Mouse (Mus musculus) G1E (cell line): ENCODE measurements around the gene Nlrp9b. TPM values are rescaled to one million over a fixed set of nuclear protein-coding genes. Genes with fewer than 3 reads are reported as not detected.
"Not testable (repeated sequence)": the region's sequence is repeated elsewhere in the genome, so short reads cannot be mapped to it uniquely, and the experiment has no call there.

Experiments
- ATAC-seq: 2 replicates; pipeline ENCODE4 v1.8.0; 2016; ENCODE audit warnings: mild to moderate bottlenecking; ENCODE audit not compliant: insufficient number of reproducible peaks, poor library complexity, low FRiP score, severe bottlenecking; ENCODE audit errors: extremely low read depth
- DNase-seq: peaks from one replicate; pipeline ENCODE4 v3.0.0; 2012; ENCODE audit warnings: low spot score
- H3K27me3 ChIP-seq: 2 replicates; pipeline ENCODE4 v1.6.1; 2012; ENCODE audit warnings: mild to moderate bottlenecking, low read length, inconsistent platforms; ENCODE audit not compliant: insufficient read depth
- H3K36me3 ChIP-seq: replicated peaks from 2 replicates; pipeline ENCODE3; 2012; ENCODE audit warnings: mild to moderate bottlenecking, inconsistent platforms
- H3K4me1 ChIP-seq: 2 replicates; pipeline ENCODE4 v1.6.1; 2012; ENCODE audit warnings: low read depth, low read length, inconsistent platforms, mixed read lengths; ENCODE audit not compliant: insufficient read depth
- H3K4me3 ChIP-seq: 2 replicates; pipeline ENCODE4 v1.5.1; 2012; ENCODE audit warnings: low read depth, mild to moderate bottlenecking, inconsistent platforms, low read length, moderate library complexity, mixed read lengths
- H3K9me3 ChIP-seq: replicated peaks from 2 replicates; pipeline ENCODE4 v1.6.1; 2012; ENCODE audit warnings: inconsistent platforms
- CTCF ChIP-seq: IDR thresholded peaks from 2 replicates; pipeline ENCODE4 v1.5.1; 2012; ENCODE audit warnings: low read depth, low read length, inconsistent platforms, mixed read lengths
- GATA1 ChIP-seq: IDR thresholded peaks from 2 replicates; pipeline ENCODE4 v1.6.1; 2012; ENCODE audit warnings: borderline replicate concordance, low read length, inconsistent platforms, mixed read lengths
- GATA2 ChIP-seq: IDR thresholded peaks from 2 replicates; pipeline ENCODE4 v1.6.1; 2012; ENCODE audit warnings: low read depth, low read length, inconsistent platforms, borderline replicate concordance
- POLR2AphosphoS5 ChIP-seq: IDR thresholded peaks from 2 replicates; pipeline ENCODE4 v1.6.1; 2012; ENCODE audit warnings: low read depth, low read length, inconsistent platforms; ENCODE audit not compliant: insufficient replicate concordance
- TAL1 ChIP-seq: conservative IDR thresholded peaks from 2 replicates; pipeline ENCODE4 v1.6.1; 2012; ENCODE audit warnings: low read depth, low read length, inconsistent platforms, mixed read lengths
- polyA plus RNA-seq: library from polyadenylated mRNA; stranded (reverse); fragments of >175 nt; gene quantifications from 2 replicates; pipeline ENCODE4 v1.2.3, GENCODE M21; 2012
- total RNA-seq, 2 experiments: library from RNA; stranded (forward) in 1 of 2; stranded (reverse) in 1 of 2; fragments of 200-1000 nt in 1 of 2; fragments of >200 nt in 1 of 2; fragmentation: Nextera tagmentation in 1 of 2; gene quantifications; 2 replicates each; pipeline ENCODE4 v1.2.3; 2014 to 2017

The Nlrp9b gene
- total and polyA plus RNA-seq, 3 experiments: 0.38 TPM; not detected in 2

DNA sequence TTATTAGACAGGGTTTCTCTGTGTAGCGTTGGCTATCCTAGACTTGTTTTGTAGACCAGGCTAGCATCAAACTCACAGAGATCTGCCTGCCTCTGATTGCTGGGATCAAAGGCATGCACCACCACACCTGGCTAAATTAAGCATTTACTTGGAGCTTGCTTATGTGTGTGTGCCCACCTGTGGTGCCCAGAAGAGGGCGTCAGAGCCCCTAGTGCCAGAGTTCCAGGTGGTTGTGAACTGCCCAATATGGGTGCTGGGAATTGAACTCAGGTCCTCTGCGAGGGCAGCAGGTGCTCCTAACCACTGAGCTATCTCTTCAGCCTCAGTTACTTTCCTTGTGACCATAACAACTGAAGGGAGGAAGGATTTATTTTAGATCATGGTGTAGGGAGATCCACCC lies 22.2 kb upstream of the Nlrp9b start:
- Histone ChIP-seq H3K4me1 (no peaks in the 10 kb centered on the region), H3K36me3 (no peaks in the 10 kb centered on the region), H3K27me3 (no peaks in the 10 kb centered on the region), H3K4me3 (no peak overlapping the region), H3K9me3 (peaks cover 15% of the 10 kb centered on the region)
- ATAC-seq: no peak
- no peak for TF ChIP-seq GATA2
- TF ChIP-seq TAL1: no peak
- TF ChIP-seq GATA1: no peak
- TF ChIP-seq POLR2AphosphoS5: no peak
- no peak for TF ChIP-seq CTCF
- DNase-seq: no peak

- ATAC-seq: no peak
- H3K9me3 ChIP-seq: peaks cover 15% of the 10 kb centered on the region
- TF ChIP-seq GATA1: no peak
- TF ChIP-seq CTCF: no peak
- no peak for TF ChIP-seq TAL1
- TF ChIP-seq POLR2AphosphoS5: no peak
- TF ChIP-seq GATA2: no peak
These were observed 21.6 kb upstream of the Nlrp9b start for GRCm38 (mm10) chr7:19969541-19970090.

DNA sequence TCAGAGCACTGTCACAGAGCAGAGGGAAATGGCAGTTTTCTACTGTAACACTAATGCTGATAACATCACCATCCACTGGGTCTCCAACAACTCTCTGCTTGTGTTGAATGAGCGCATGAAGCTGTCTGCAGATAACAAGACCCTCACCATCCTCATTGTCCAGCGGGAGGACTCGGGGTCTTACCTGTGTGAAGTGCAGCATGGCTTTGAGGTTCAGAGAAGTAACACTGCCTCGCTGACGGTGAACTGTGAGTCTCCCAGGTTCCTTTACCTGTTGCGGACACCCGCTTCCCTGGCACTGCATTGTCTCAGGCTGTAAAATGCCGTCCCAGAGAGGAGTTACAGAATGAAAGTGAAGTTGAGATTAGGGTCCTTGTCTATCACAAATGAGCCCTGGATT lies 21.1 kb upstream of the Nlrp9b start:
- no peak overlapping the region for H3K4me3 ChIP-seq
- no peaks in the 10 kb centered on the region for H3K4me1 ChIP-seq
- H3K36me3 ChIP-seq: no peaks in the 10 kb centered on the region
- no peak for ATAC-seq
- peaks cover 17% of the 10 kb centered on the region for H3K9me3 ChIP-seq
- no peak for TF ChIP-seq GATA2
- H3K27me3 ChIP-seq: no peaks in the 10 kb centered on the region
- DNase-seq: no peak

More at GRCm38 (mm10) chr7:19969541-19970090, 21.6 kb upstream of the Nlrp9b start:
- H3K27me3 ChIP-seq: no peaks in the 10 kb centered on the region
- H3K36me3 ChIP-seq: no peaks in the 10 kb centered on the region
- no peak overlapping the region for H3K4me3 ChIP-seq
- no peak for DNase-seq
- no peaks in the 10 kb centered on the region for H3K4me1 ChIP-seq

GRCm38 (mm10) chr7:19971516-19971915 lies 19.7 kb upstream of the Nlrp9b start:
- H3K4me1 ChIP-seq: no peaks in the 10 kb centered on the region
- no peak overlapping the region for H3K4me3 ChIP-seq
- no peaks in the 10 kb centered on the region for H3K27me3 ChIP-seq
- DNase-seq: no peak
- TF ChIP-seq POLR2AphosphoS5 (no peak), CTCF (no peak), GATA1 (no peak), TAL1 (no peak), GATA2 (no peak)
- peaks cover 17% of the 10 kb centered on the region for H3K9me3 ChIP-seq
- H3K36me3 ChIP-seq: no peaks in the 10 kb centered on the region
- ATAC-seq: no peak

DNA sequence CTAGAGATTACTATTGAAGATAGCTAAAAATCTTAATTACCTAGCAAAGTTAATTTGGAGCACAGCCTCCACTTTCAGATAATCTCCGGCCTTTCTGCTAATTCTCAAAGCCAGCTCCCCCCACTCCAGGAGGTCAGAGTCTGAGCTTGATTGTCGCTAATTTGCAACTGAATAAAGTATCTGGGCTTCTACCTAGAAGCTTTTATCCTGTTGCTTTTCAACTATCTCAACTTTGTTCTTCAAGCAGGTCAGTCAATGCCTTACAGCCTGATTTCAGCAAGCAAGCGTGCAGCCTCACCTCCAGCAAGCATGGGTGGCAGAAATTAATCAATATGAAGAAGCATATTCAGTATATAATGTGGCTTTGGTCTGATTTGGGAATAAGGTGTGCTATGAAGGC lies 5.5 kb downstream of the Nlrp9b start:
- not testable (repeated sequence) for H3K4me3 ChIP-seq

GRCm38 (mm10) chr7:20009987-20010386 lies 18.7 kb downstream of the Nlrp9b start:
- H3K4me3 ChIP-seq: no peak overlapping the region
- DNase-seq (no peak), ATAC-seq (no peak)
- no peaks in the 10 kb centered on the region for H3K36me3 ChIP-seq
- no peaks in the 10 kb centered on the region for H3K27me3 ChIP-seq
- no peaks in the 10 kb centered on the region for H3K9me3 ChIP-seq
- TF ChIP-seq TAL1 (no peak), GATA1 (no peak), GATA2 (no peak), POLR2AphosphoS5 (no peak), CTCF (no peak)
- no peaks in the 10 kb centered on the region for H3K4me1 ChIP-seq

More for the DNA sequence above, 5.5 kb downstream of the Nlrp9b start:
- not testable (repeated sequence) for H3K9me3 ChIP-seq, H3K27me3 ChIP-seq, ATAC-seq, H3K4me1 ChIP-seq, H3K36me3 ChIP-seq, DNase-seq

GRCm38 (mm10) chr7:20064100-20064499 lies 72.8 kb downstream of the Nlrp9b start:
- not testable (repeated sequence) for H3K27me3 ChIP-seq, DNase-seq, H3K9me3 ChIP-seq, ATAC-seq, H3K36me3 ChIP-seq, H3K4me3 ChIP-seq, H3K4me1 ChIP-seq

DNA sequence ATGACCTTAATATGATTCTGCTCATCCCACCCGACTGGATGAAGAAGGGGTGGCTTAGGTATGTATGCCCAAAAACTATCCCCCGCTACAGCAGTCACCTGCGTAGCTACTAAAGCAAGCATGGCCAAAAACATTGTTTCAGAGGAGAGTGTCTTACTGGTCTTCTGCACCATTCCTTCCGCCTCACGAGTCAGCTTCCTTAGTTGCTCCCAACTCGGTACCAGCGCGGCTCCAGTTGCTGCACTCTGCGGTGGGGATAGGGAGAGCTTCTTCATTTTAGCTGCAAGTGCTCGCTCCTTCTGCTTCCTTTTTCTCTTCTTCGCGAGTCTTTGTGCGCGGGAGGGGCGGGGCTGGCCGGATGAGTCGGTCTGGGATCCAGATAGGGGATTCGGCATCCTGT lies 86.9 kb downstream of the Nlrp9b start:
- ATAC-seq, H3K9me3 ChIP-seq, H3K4me3 ChIP-seq, H3K27me3 ChIP-seq, DNase-seq, H3K4me1 ChIP-seq, H3K36me3 ChIP-seq: not testable (repeated sequence)

DNA sequence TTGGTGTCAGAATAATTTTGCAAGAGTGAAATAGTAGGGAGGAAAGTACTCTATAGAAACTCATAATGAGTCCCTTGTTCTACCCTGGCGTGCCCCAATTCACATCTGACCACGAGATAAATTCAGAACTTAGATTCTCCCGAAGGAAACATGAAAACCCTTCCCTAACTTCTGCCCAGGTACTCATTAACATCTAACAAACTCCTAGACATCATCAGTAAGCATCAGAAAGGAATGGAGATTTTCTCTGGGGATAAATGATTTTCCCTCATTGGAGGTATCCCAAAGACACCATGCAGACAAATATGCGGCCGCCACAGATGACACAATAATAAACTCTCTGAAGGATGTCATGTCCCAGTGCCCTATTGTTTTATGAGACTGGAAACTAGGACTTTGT lies 108.1 kb downstream of the Nlrp9b start, which contains the start of gene Vmn1r91:
Vmn1r91 (plus strand) TSS at position 301 of the 400 bp plus-strand sequence.
- H3K27me3 ChIP-seq, H3K4me3 ChIP-seq, H3K4me1 ChIP-seq, H3K36me3 ChIP-seq, DNase-seq, ATAC-seq, H3K9me3 ChIP-seq: not testable (repeated sequence)

DNA sequence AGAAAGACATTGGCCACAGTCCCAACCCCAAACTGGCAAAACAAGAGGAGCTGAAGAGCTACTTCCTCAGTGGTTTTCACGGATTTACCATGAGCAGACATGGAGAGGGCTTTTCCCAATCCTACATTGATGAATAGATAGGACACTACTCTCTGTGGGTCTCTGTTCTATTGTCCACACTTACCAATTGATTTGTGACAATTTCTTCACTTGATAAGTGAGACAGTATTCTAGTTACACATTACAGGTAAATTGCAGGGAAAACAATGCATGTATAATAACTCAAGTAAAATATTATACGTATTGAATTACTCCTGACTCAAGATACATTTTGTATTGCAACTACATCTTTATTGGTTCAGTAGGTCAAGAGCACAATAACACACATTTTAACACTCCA lies 131.2 kb downstream of the Nlrp9b start, which contains the start of gene Gm16442:
Gm16442 (minus strand) TSS at position 101 of the 400 bp plus-strand sequence.
- not testable (repeated sequence) for DNase-seq, H3K27me3 ChIP-seq, ATAC-seq, H3K9me3 ChIP-seq, H3K4me1 ChIP-seq, H3K4me3 ChIP-seq, H3K36me3 ChIP-seq
